Mouse (Mus musculus) heart, embryonic 15.5 days (tissue): ENCODE measurements at regions not wholly inside any gene's neighbourhood (a gene's known extent, or its start where the extent isn't known, plus 50 kb on each side); places are given as distances from the start of the nearest gene placed in this dataset.
A peak's percentile ranks its signal among the peaks of the same experiment; 100 is the strongest.

ENCODE experiments used
- ATAC-seq: fragments of 200-750 bp; cut with Nextera tagmentation; replicated peaks from 2 replicates; pipeline ENCODE4 v1.8.0; 2017; ENCODE audit warnings: low read depth, moderate TSS enrichment; ENCODE audit not compliant: insufficient number of reproducible peaks, insufficient read depth, low FRiP score
- H3K27ac ChIP-seq: fragments of 300-500 bp; sonication (generic); 2 replicates; pipeline ENCODE4 v1.5.1; 2015; ENCODE audit warnings: mild to moderate bottlenecking, inconsistent platforms
- H3K27me3 ChIP-seq: fragments of 300-500 bp; sonication (generic); 2 replicates; pipeline ENCODE4 v1.6.1; 2015; ENCODE audit warnings: inconsistent platforms
- H3K36me3 ChIP-seq: fragments of 300-500 bp; sonication (generic); 2 replicates; pipeline ENCODE4 v1.6.1; 2015; ENCODE audit warnings: mild to moderate bottlenecking, inconsistent platforms
- H3K4me1 ChIP-seq: fragments of 300-500 bp; sonication (generic); replicated peaks from 2 replicates; pipeline ENCODE4 v1.6.1; 2015; ENCODE audit warnings: inconsistent platforms
- H3K4me2 ChIP-seq: fragments of 300-500 bp; sonication (generic); 2 replicates; pipeline ENCODE4 v1.6.1; 2015; ENCODE audit warnings: inconsistent platforms, mild to moderate bottlenecking, moderate library complexity
- H3K4me3 ChIP-seq: fragments of 300-500 bp; sonication (generic); 2 replicates; pipeline ENCODE4 v1.5.1; 2015; ENCODE audit warnings: mild to moderate bottlenecking, inconsistent platforms
- H3K9ac ChIP-seq: fragments of 300-500 bp; sonication (generic); 2 replicates; pipeline ENCODE4 v1.6.1; 2015; ENCODE audit warnings: mild to moderate bottlenecking, inconsistent platforms
- H3K9me3 ChIP-seq: fragments of 300-500 bp; sonication (generic); replicated peaks from 2 replicates; pipeline ENCODE4 v1.6.1; 2016; ENCODE audit warnings: inconsistent platforms
- WGBS: fragments of 180-500 bp; shearing (Covaris S2); methylation state at CpG from one replicate; pipeline ENCODE4 v1.1.7; 2015; ENCODE audit warnings: mixed read lengths; 5-methylcytosine and 5-hydroxymethylcytosine counted together

DNA sequence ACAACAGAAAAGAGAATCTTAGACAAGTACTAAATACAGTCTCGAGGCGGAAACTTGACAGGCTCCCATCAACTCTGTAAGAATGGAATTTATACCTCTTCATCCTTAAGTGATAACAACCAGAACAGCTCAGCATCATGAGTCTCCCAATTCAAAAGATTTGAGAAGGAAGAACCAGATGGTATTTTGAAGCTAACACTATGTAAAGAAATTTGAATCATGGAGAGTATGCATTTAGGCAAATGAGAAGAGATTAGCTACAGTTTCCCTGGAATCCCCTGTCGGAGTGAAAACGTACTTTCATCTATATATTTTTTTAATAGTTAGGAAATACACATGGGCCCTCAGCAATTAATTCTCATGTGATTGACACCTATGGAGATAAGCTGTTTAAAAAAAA lies 140.9 kb downstream of the Nrip1 start:
- ATAC-seq, result no peak
- Histone ChIP-seq H3K27me3 (no peaks in the 10 kb centered on the region), H3K9ac (no peak overlapping the region), H3K4me2 (no peak overlapping the region), H3K36me3 (no peaks in the 10 kb centered on the region), H3K4me1 (0 out of 2 replicates have a peak, but pooled peaks cover 4% of the 10 kb centered on the region), H3K9me3 (no peaks in the 10 kb centered on the region), H3K4me3 (no peak overlapping the region), H3K27ac (no peak overlapping the region)
- WGBS, result 62% methylated on average over 4 of the region's 4 CpGs

DNA sequence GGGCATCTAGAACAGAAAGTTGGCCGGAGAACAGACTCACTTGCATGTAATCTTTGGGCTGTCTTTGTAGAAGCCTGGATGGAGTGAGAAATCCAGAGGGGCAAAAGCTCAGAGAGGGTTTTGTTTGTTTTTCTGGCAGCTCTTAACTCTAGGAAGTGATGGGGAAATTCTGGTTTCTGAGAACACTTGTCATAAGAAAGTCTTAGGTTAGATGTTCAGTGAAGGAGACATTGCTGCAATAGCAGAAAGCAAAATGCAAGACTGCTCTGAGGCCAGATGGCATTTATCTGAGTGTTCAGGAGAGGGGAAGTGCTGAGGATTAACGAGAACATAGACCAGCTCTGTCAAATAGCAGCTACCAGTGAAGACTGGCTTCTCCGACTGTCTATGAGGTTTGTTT lies 141.5 kb downstream of the Nrip1 start:
- no peaks in the 10 kb centered on the region for H3K9me3 ChIP-seq
- H3K9ac ChIP-seq, result no peak overlapping the region
- no peak overlapping the region for H3K4me2 ChIP-seq
- H3K27me3 ChIP-seq, result no peaks in the 10 kb centered on the region
- H3K36me3 ChIP-seq, result no peaks in the 10 kb centered on the region
- 0 out of 2 replicates have a peak, but pooled peaks cover 4% of the 10 kb centered on the region for H3K4me1 ChIP-seq
- H3K27ac ChIP-seq, result no peak overlapping the region
- no peak for ATAC-seq
- no peak overlapping the region for H3K4me3 ChIP-seq
- WGBS, result 36% methylated on average over 3 of the region's 3 CpGs

DNA sequence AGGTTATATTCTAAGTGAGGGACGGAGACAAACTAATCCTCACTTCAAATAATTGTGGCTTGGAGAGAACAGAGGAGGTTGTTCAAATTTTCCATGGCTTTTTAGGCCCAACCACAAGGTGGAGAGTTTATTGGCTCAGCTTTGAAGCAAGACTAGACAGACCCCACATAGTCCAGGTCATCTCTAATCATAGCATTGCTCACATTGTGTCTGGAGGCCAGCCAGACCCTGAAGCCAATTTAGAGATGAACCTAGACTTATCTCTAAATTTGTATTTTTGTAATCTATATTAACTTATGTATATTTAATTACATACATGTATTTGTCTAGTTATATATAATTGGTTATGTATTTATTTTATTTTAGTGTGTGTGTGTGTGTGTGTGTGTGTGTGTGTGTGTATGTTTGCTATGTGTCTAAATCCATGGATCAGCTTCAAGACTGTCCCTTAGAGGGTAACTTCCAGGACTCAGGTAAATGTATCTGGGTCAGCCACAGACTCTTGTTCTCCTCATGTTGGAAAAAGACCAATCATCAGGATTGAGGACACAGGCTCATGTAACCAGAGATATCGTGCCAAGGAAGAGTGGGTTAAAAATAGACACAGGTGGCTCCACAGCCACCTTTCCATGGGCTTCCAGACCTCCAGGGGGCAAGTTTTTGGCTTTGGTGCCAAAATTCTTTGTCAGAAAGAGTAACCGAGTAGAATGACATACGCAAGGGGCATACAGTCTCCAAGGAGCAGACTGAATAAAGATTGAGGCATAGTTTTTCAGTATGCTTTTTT lies 142.9 kb downstream of the Nrip1 start:
- Histone ChIP-seq H3K36me3 (no peaks in the 10 kb centered on the region), H3K4me3 (no peak overlapping the region), H3K9ac (no peak overlapping the region), H3K4me2 (no peak overlapping the region), H3K27me3 (no peaks in the 10 kb centered on the region), H3K4me1 (0 out of 2 replicates have a peak, but pooled peaks cover 8% of the 10 kb centered on the region), H3K27ac (no peak overlapping the region), H3K9me3 (no peaks in the 10 kb centered on the region)
- 76% methylated on average over 4 of the region's 4 CpGs for whole genome bisulfite sequencing
- ATAC-seq, result no peak

DNA sequence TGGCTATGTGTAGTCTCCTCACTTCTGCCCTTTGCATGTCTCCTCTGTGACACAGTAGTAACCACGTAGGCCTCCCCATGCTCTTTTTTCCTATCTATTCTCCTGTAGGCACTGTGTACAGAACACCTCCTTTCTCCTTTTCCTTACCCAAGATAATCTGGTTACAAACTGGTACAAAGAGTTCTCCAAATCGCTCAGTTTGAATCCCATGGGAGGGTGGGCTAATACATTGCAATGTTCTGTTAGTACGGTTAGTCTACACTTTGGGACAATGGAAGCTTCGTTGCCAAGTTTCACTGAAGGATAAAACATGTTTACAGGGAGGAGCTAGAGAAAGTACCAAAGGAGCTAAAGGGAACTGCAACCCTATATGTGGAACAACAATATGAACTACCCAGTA lies 145.2 kb downstream of the Nrip1 start:
- H3K27me3 ChIP-seq, result no peaks in the 10 kb centered on the region
- 0 out of 2 replicates have a peak, but pooled peaks cover 8% of the 10 kb centered on the region for H3K4me1 ChIP-seq
- no peak for ATAC-seq

DNA sequence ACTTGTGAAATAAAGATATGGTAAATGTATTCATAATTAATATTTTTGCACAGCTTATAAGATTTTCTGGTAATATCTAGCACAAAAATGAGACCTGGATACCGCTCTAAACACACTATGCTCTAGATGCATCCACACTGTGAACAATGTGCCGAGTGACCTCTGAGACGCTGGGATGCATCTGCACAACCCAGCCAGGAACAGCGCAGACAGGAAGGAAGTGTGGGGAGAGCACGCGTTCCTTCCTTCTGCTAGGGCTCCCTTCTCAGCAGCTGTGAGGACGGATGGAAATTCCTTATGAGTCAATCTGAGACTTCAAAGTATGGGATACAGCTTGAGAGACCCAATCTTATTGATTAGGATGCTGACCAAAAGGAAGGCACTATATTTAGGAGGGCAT lies 147.2 kb downstream of the Nrip1 start:
- Histone ChIP-seq H3K4me3 (no peak overlapping the region), H3K27ac (no peak overlapping the region), H3K9me3 (no peaks in the 10 kb centered on the region), H3K9ac (no peak overlapping the region), H3K36me3 (no peaks in the 10 kb centered on the region), H3K27me3 (no peaks in the 10 kb centered on the region), H3K4me2 (no peak overlapping the region), H3K4me1 (0 out of 2 replicates have a peak, but pooled peaks cover 4% of the 10 kb centered on the region)
- 52% methylated on average over 7 of the region's 7 CpGs for WGBS
- ATAC-seq, result 0 out of 2 replicates have a peak, but pooled peaks have one; percentile 50

More for the DNA sequence above, 145.2 kb downstream of the Nrip1 start:
- no peak overlapping the region for H3K4me3 ChIP-seq
- H3K4me2 ChIP-seq, result no peak overlapping the region
- no peak overlapping the region for H3K27ac ChIP-seq
- H3K9me3 ChIP-seq, result no peaks in the 10 kb centered on the region
- no peak overlapping the region for H3K9ac ChIP-seq
- WGBS, result 72% methylated on average over 4 of the region's 4 CpGs
- no peaks in the 10 kb centered on the region for H3K36me3 ChIP-seq

DNA sequence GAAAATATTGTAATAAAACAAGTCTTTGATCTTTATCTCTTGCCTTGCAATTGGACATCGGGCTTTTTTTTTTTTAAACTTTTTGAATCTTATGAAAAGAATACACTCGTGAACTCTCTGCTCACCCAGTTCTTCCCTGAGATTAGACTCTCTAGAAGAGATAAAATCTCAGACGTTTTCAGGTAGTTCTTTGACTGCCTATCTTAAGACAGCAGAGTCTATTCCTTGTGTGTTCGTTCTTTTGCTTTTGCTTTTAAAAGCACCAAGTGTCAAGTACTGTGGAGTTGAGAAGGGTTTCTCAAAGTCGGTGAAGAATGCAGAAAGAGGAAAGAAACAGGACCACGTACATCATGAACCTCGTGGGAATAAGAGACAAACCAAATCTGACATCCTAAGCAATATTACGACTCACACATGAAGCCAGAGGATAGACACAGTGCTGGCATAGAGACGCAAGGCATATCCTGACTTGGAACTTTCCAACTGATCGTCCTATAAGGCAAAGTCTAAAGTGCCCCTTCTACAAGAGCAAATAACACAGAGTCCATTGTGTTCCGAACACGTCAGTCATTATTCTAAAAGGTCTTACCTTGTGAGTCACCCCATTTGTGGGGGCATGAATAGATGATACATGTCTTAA lies 147.9 kb downstream of the Nrip1 start:
- H3K4me3 ChIP-seq, result no peak overlapping the region
- WGBS, result 64% methylated on average over 12 of the region's 12 CpGs
- no peak overlapping the region for H3K4me2 ChIP-seq
- ATAC-seq, result no peak
- no peak overlapping the region for H3K27ac ChIP-seq
- no peaks in the 10 kb centered on the region for H3K36me3 ChIP-seq
- H3K27me3 ChIP-seq, result no peaks in the 10 kb centered on the region
- H3K9me3 ChIP-seq, result no peaks in the 10 kb centered on the region
- no peak overlapping the region for H3K9ac ChIP-seq
- H3K4me1 ChIP-seq, result 0 out of 2 replicates have a peak, but pooled peaks cover 4% of the 10 kb centered on the region

DNA sequence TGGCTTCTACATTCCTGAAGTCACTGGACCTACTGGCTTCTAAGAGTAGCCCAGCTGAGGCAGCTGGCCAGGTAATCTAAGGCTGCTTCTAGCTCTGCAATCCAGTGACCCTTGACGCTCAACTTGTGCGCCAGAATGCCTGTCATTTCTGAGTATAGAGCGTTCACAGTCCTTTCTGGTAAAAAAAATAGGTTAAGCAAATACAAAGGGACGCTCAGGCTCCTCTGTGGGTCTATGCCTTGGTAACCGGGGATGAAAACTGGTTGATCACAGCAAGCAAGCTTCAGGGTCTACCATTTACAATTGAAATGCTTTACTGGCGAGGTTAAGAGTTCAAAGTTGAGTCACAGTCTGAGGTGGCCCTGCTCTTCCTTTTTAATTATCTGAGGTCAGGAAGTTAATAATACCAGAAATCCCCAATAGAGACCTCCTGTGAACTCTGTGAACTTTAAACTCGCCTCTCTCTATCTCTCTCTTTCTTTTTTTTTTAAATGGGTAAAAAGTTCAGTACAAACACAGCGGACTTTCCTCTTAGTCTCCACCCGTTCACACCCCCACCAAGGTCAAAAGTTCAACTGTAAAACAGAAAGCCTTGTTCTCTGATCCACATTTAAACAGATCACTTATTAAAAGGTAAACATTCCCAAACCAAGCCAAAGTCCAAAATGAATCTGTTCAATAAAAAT lies 148.6 kb downstream of the Nrip1 start:
- H3K36me3 ChIP-seq, result no peaks in the 10 kb centered on the region
- 46% methylated on average over 9 of the region's 9 CpGs for WGBS
- H3K27ac ChIP-seq, result no peak overlapping the region
- H3K4me2 ChIP-seq, result no peak overlapping the region
- no peak overlapping the region for H3K9ac ChIP-seq
- ATAC-seq, result no peak
- no peak overlapping the region for H3K4me3 ChIP-seq
- 0 out of 2 replicates have a peak, but pooled peaks cover 4% of the 10 kb centered on the region for H3K4me1 ChIP-seq
- H3K27me3 ChIP-seq, result no peaks in the 10 kb centered on the region
- H3K9me3 ChIP-seq, result no peaks in the 10 kb centered on the region

DNA sequence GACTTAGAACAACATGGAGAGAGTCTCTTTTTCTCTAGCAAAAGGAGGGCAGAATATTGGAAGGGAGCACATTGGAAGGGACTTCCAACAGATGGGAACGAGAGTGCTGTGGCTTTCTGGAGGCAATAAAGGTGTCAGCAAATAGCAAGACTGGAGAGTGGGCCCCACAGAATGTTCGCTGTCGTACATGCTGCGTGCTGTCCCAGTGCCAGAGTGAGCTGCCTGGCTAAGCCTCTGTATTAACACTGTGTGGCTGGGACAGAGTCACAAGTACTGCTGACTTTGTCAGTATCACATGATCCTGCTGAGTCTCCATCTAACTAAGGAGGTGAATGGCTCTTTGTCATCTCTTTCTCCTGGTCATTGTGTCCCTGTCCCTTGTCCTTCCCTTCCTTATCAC lies 149.9 kb downstream of the Nrip1 start:
- 38% methylated on average over 4 of the region's 4 CpGs for WGBS
- 0 out of 2 replicates have a peak, but pooled peaks have one; percentile 35 for ATAC-seq
- Histone ChIP-seq H3K27me3 (no peaks in the 10 kb centered on the region), H3K4me1 (0 out of 2 replicates have a peak, but pooled peaks cover 4% of the 10 kb centered on the region), H3K9me3 (no peaks in the 10 kb centered on the region), H3K4me3 (no peak overlapping the region), H3K36me3 (no peaks in the 10 kb centered on the region), H3K9ac (no peak overlapping the region), H3K27ac (no peak overlapping the region), H3K4me2 (no peak overlapping the region)

DNA sequence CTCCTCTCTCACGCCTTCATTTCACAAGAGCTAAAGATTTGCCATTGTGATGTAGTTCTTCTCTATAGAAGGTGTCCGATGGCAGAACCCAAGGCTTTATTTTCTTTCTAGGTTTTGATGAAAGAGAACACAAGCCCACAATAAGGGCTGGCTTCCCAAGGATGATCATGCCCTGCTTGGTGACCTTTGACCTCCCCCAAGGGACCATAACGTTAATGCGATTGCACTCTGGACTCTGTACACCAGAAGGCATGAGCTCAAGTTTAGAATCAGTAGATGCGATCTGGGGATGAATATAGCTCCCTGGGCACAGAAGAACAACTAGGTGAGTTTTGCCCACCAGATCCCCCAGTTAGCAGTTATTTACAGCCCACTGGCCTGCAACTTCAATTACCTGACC lies 150.7 kb downstream of the Nrip1 start:
- H3K36me3 ChIP-seq, result no peaks in the 10 kb centered on the region
- H3K4me1 ChIP-seq, result 0 out of 2 replicates have a peak, but pooled peaks cover 4% of the 10 kb centered on the region
- WGBS, result 83% methylated on average over 5 of the region's 5 CpGs
- no peak overlapping the region for H3K4me3 ChIP-seq
- H3K9ac ChIP-seq, result no peak overlapping the region
- H3K27ac ChIP-seq, result no peak overlapping the region
- H3K27me3 ChIP-seq, result no peaks in the 10 kb centered on the region
- ATAC-seq, result no peak
- no peak overlapping the region for H3K4me2 ChIP-seq
- H3K9me3 ChIP-seq, result no peaks in the 10 kb centered on the region

DNA sequence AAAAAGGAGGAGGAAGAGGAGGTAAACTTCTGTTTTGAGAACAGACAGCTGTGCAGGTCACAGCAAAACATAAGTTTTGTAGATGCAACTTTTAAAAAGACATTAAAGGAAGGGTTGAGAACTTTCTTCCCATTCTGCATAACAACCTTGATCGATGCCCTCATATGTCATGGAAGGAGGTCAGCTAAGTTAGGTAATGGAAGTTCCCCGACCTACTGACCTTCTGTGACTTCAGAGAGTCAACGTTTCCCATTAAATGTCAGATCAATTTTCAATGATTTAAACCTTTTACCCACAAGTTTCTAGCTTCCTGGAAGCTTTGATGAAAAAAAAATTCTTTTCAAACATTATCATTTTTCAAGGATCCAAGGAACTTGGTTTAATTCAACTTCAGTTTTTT lies 153.2 kb downstream of the Nrip1 start:
- no peaks in the 10 kb centered on the region for H3K36me3 ChIP-seq
- H3K9me3 ChIP-seq, result no peaks in the 10 kb centered on the region
- no peak overlapping the region for H3K27ac ChIP-seq
- H3K4me3 ChIP-seq, result no peak overlapping the region
- no peak overlapping the region for H3K9ac ChIP-seq
- H3K4me2 ChIP-seq, result no peak overlapping the region
- WGBS, result 75% methylated on average over 3 of the region's 3 CpGs
- H3K4me1 ChIP-seq, result 0 out of 2 replicates have a peak, but pooled peaks cover 2% of the 10 kb centered on the region
- no peaks in the 10 kb centered on the region for H3K27me3 ChIP-seq
- no peak for ATAC-seq

DNA sequence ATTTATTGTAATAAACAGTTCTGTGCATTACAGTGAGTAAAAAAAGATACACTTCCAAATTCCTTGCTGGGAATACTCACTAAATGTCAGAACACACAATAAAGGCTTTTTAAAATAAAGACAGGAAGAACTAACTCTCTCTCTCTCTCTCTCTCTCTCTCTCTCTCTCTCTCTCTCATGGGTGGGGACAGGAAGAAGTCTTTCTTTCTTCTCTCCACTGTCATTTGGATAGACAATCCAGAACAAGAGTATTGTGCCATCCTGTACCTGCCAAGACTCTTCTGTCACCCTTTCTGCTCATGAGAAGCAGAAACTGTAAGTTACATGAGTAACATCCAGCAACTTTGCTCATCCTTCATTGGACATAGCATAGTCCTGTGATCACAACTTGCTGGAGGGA lies 154.4 kb downstream of the Nrip1 start:
- Histone ChIP-seq H3K9ac (no peak overlapping the region), H3K4me1 (0 out of 2 replicates have a peak, but pooled peaks cover 2% of the 10 kb centered on the region), H3K4me2 (no peak overlapping the region), H3K4me3 (no peak overlapping the region), H3K27me3 (no peaks in the 10 kb centered on the region), H3K36me3 (no peaks in the 10 kb centered on the region), H3K27ac (0 out of 2 replicates have a peak overlapping the region, but pooled peaks have one; percentile 12), H3K9me3 (no peaks in the 10 kb centered on the region)
- ATAC-seq, result no peak
